Comparison of ENCODE assay signal across 21 mouse cellular contexts in the genomic region with DNA sequence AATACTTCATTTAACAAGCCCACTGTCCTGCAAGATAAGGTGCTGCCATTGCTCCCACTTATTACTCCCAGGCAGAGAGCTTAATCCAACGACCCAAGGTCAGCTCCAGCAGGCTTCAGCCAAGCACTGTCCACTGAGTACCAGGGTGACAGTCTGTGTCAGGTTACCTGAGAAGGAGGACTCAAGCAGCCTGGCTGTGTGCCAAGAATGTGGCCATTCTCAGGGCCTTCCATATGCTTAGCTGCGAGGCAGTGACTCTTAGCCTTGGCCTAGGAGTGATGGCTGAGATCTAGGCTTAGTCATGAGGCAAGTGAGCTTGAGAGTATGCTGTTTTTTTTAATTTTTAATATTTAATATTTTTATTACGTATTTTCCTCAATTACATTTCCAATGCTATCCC.
DNase-seq lines count a peak whose midpoint lies in the region; ATAC-seq and TF ChIP-seq lines count a peak whose summit lies in the region.
"Had no signal": no experiment of that assay in that cellular context is flagged by ENCODE, and none has a peak within 500 bp of the region (broad histone marks: within the 10 kb centered on the region; RNA-seq: fewer than 3 reads in every experiment).

No protein-coding gene starts in this region.

- no peak for TF ChIP-seq EP300 in stomach, postnatal 0 days (optimal IDR thresholded peaks at IDR 0.05)

- H3K9me3 ChIP-seq in kidney, embryonic 16.5 days (ENCODE audit: low read length) = no peaks in the 10 kb centered on the region
- no peaks in the 10 kb centered on the region for H3K9me3 ChIP-seq in stomach, postnatal 0 days (ENCODE audit: control insufficient read depth, low read length)
- H3K9me3 ChIP-seq: embryonic facial prominence, embryonic 10.5 days; forebrain, embryonic 13.5 days; heart, embryonic 13.5 days; hindbrain, embryonic 15.5 days had no signal

- H3K4me3 ChIP-seq in kidney, embryonic 16.5 days (ENCODE audit: low read length) = no peak overlapping the region
- no peak overlapping the region for H3K4me3 ChIP-seq in stomach, postnatal 0 days (ENCODE audit: low read depth, low read length)
- H3K4me3 ChIP-seq: embryonic facial prominence, embryonic 10.5 days; forebrain, embryonic 13.5 days; heart, embryonic 13.5 days; hindbrain, embryonic 15.5 days had no signal

- DNase-seq in cerebellum, postnatal 14 days = peak; percentile 17 to 50
- DNase-seq in kidney, adult 9 months = no peak
- peak; percentile 5 for DNase-seq in ZHBTc4 (ENCODE audit: low read depth, low spot score)
- DNase-seq in stomach, postnatal 0 days (ENCODE audit: low spot score) = no peak
- DNase-seq in ovary, postnatal 10 days (ENCODE audit: low spot score) = no peak
- DNase-seq: adrenal gland, adult 2 months; adrenal gland, postnatal 25 days; cerebellum, adult 11 months; cerebellum, adult 8-10 months; forebrain, postnatal 0 days; gastrocnemius, postnatal 36 days; heart, adult 18-20 months; heart, postnatal 36 days had no signal

- no peaks in the 10 kb centered on the region for H3K36me3 ChIP-seq in kidney, embryonic 16.5 days (ENCODE audit: insufficient read depth, low read length)
- H3K36me3 ChIP-seq in stomach, postnatal 0 days (ENCODE audit: control insufficient read depth, insufficient read depth, low read length) = no peaks in the 10 kb centered on the region
- H3K36me3 ChIP-seq: embryonic facial prominence, embryonic 10.5 days; heart, embryonic 13.5 days; hindbrain, embryonic 15.5 days had no signal

- 63% methylated on average over 3 of the region's 3 CpGs for WGBS in kidney, embryonic 16.5 days
- WGBS in stomach, postnatal 0 days = 78% methylated on average over 3 of the region's 3 CpGs

- TF ChIP-seq CTCF in stomach, postnatal 0 days (IDR thresholded peaks at IDR 0.05; ENCODE audit: low read depth) = no peak

- no peak overlapping the region for H3K9ac ChIP-seq in kidney, embryonic 16.5 days (replicated peaks; ENCODE audit: low read length)
- H3K9ac ChIP-seq in stomach, postnatal 0 days (ENCODE audit: low read length) = no peak overlapping the region
- H3K9ac ChIP-seq: forebrain, embryonic 13.5 days; forebrain, postnatal 0 days; heart, embryonic 13.5 days; hindbrain, embryonic 15.5 days had no signal

- ATAC-seq in cerebellum, adult (ENCODE audit: insufficient number of reproducible peaks, low FRiP score, low TSS enrichment) = no peak
- peak; percentile 65 for ATAC-seq in kidney, embryonic 16.5 days (ENCODE audit: low FRiP score, low TSS enrichment)
- 0 out of 2 replicates have a peak, but pooled peaks have one; percentile 24 for ATAC-seq in stomach, postnatal 0 days (ENCODE audit: low FRiP score, low TSS enrichment)
- ATAC-seq: forebrain, embryonic 13.5 days; forebrain, postnatal 0 days; Patski had no signal

- no peak overlapping the region for H3K4me2 ChIP-seq in kidney, embryonic 16.5 days (replicated peaks; ENCODE audit: low read depth, low read length)
- H3K4me2 ChIP-seq in stomach, postnatal 0 days (replicated peaks; ENCODE audit: low read depth) = no peak overlapping the region
- H3K4me2 ChIP-seq: forebrain, embryonic 13.5 days; heart, embryonic 13.5 days; hindbrain, embryonic 15.5 days had no signal

- no peak overlapping the region for H3K27ac ChIP-seq in kidney, embryonic 16.5 days (ENCODE audit: low read length)
- no peak overlapping the region for H3K27ac ChIP-seq in stomach, postnatal 0 days (replicated peaks)
- H3K27ac ChIP-seq: embryonic facial prominence, embryonic 10.5 days; forebrain, embryonic 13.5 days; heart, embryonic 13.5 days; hindbrain, embryonic 15.5 days had no signal

- H3K4me1 ChIP-seq in kidney, embryonic 16.5 days (ENCODE audit: insufficient read depth, low read length) = no peaks in the 10 kb centered on the region
- no peaks in the 10 kb centered on the region for H3K4me1 ChIP-seq in stomach, postnatal 0 days (replicated peaks; ENCODE audit: control insufficient read depth, insufficient read depth)
- H3K4me1 ChIP-seq: embryonic facial prominence, embryonic 10.5 days; forebrain, embryonic 13.5 days; hindbrain, embryonic 15.5 days had no signal

- no peaks in the 10 kb centered on the region for H3K27me3 ChIP-seq in kidney, embryonic 16.5 days (ENCODE audit: insufficient read depth, low read length)
- H3K27me3 ChIP-seq in stomach, postnatal 0 days (ENCODE audit: control insufficient read depth, insufficient read depth, low read length) = no peaks in the 10 kb centered on the region
- H3K27me3 ChIP-seq: CH12.LX; forebrain, embryonic 13.5 days; hindbrain, embryonic 15.5 days had no signal

Comparison
In these comparisons a context has a peak if more than half of its experiments do, and no peak if none do; other contexts are left out.
1. DNase-seq: peak in cerebellum, postnatal 14 days (2 of 2) and ZHBTc4 (single experiment); none in kidney, adult 9 months (single experiment), stomach, postnatal 0 days (single experiment) and ovary, postnatal 10 days (single experiment).